Mouse (Mus musculus): ENCODE results near the gene Olfr1132. TPM values are rescaled to one million over a fixed set of nuclear protein-coding genes. Genes with fewer than 3 reads are reported as not detected.

Olfr1132 gene
- polyA plus RNA-seq (2012; fragmentation: generic; extraction: Trizol), result not detected

DNA sequence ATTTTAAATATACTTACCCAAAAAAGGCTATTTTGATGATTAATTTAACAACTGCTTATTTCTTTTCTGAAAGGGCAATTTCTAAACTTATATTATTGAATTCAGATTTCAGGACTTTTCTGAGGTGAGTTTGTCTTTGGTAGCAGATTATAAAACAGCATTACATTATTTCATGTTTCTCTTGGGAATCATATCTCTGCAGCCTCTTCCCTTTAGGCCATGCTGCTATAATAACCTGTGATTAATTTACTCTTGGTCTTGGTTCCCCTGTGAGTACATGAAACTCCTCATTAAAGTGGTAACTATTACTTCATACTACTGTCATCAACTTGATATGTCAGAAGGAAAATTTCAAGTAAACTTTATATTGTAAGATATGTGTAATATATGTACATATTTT lies at the start of gene Olfr1132:
Olfr1132 (minus strand) TSS at position 101 of the 400 bp plus-strand sequence.
- no peaks in the 10 kb centered on the region for H3K79me2 ChIP-seq (ENCODE audit: control insufficient read depth, insufficient read depth)
- TF ChIP-seq SRF (IDR thresholded peaks at IDR 0.05; ENCODE audit: control insufficient read depth, insufficient read length, low read depth) (no peak), POLR2A (IDR thresholded peaks at IDR 0.05; ENCODE audit: insufficient read length, low read depth) (no peak), MYOG (IDR thresholded peaks at IDR 0.05; ENCODE audit: control insufficient read depth in 1 of 3, insufficient read depth in 1 of 3, insufficient read length in 2 of 3, low read depth in 2 of 3) (no peak), REST (IDR thresholded peaks at IDR 0.05; ENCODE audit: insufficient read depth, insufficient read length) (no peak), TCF3 (IDR thresholded peaks at IDR 0.05; ENCODE audit: insufficient read length, low read depth) (no peak), POLR2AphosphoS2 (IDR thresholded peaks at IDR 0.05; ENCODE audit: insufficient read length, low read depth) (no peak), USF1 (IDR thresholded peaks at IDR 0.05; ENCODE audit: low read depth) (no peak), CEBPB (IDR thresholded peaks at IDR 0.05; ENCODE audit: insufficient read depth, poor library complexity, severe bottlenecking) (no peak), MAX (IDR thresholded peaks at IDR 0.05; ENCODE audit: low read depth) (no peak), E2F4 (IDR thresholded peaks at IDR 0.05; ENCODE audit: insufficient read depth) (no peak), TCF12 (IDR thresholded peaks at IDR 0.05; ENCODE audit: insufficient read depth, poor library complexity, severe bottlenecking) (no peak), MYOD1 (IDR thresholded peaks at IDR 0.05; ENCODE audit: control insufficient read depth in 1 of 3, insufficient read length in 2 of 3, low read depth in 2 of 3) (no peak)

DNA sequence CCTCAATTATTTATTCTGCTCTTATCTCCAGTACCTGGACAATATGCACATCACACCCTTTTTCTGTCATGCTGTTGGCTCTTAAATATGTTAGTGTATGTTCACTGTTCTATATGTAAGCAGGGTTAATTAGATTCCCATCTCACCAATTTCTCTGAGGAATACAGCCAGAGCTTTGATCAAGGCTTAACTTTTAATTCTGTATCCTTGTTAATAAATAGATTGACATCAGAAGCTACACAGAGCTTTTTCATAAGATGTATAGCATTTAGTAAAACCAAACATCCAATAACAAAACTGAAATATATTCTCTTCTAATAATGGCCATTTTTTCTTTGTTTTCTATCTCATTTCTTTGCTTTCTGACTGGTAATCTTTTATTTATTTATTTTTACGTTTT lies 36.2 kb upstream of the Olfr1132 start, which contains the start of gene Olfr1135:
Olfr1135 (minus strand) TSS at position 101 of the 400 bp plus-strand sequence.
- Histone ChIP-seq H3K27me3 (ENCODE audit: control insufficient read depth, insufficient read depth, insufficient read length) (no peaks in the 10 kb centered on the region), H3K4me3 (no peak within 1 kb of the TSS), H3K36me3 (ENCODE audit: control insufficient read depth, insufficient read depth) (no peaks in the 10 kb centered on the region), H3K79me2 (ENCODE audit: control insufficient read depth, insufficient read depth) (no peaks in the 10 kb centered on the region), H3K4me2 (ENCODE audit: low read depth) (no peak within 1 kb of the TSS), H3ac (ENCODE audit: control insufficient read depth, insufficient read length) (no peak within 1 kb of the TSS)
- TF ChIP-seq SRF (IDR thresholded peaks at IDR 0.05; ENCODE audit: control insufficient read depth, insufficient read length, low read depth) (no peak), E2F4 (IDR thresholded peaks at IDR 0.05; ENCODE audit: insufficient read depth) (no peak), MYOD1 (IDR thresholded peaks at IDR 0.05; ENCODE audit: control insufficient read depth in 1 of 3, insufficient read length in 2 of 3, low read depth in 2 of 3) (no peak), POLR2AphosphoS2 (IDR thresholded peaks at IDR 0.05; ENCODE audit: insufficient read length, low read depth) (no peak), POLR2A (IDR thresholded peaks at IDR 0.05; ENCODE audit: insufficient read length, low read depth) (no peak), MAX (IDR thresholded peaks at IDR 0.05; ENCODE audit: low read depth) (no peak), USF1 (IDR thresholded peaks at IDR 0.05; ENCODE audit: low read depth) (no peak), TCF3 (IDR thresholded peaks at IDR 0.05; ENCODE audit: insufficient read length, low read depth) (no peak), TCF12 (IDR thresholded peaks at IDR 0.05; ENCODE audit: insufficient read depth, poor library complexity, severe bottlenecking) (no peak), CEBPB (IDR thresholded peaks at IDR 0.05; ENCODE audit: insufficient read depth, poor library complexity, severe bottlenecking) (no peak)

More for the DNA sequence above, at the start of gene Olfr1132:
- Histone ChIP-seq H3K4me2 (ENCODE audit: low read depth) (no peak within 1 kb of the TSS), H3K4me3 (no peak within 1 kb of the TSS), H3K27me3 (ENCODE audit: control insufficient read depth, insufficient read depth, insufficient read length) (no peaks in the 10 kb centered on the region), H3ac (ENCODE audit: control insufficient read depth, insufficient read length) (no peak within 1 kb of the TSS), H3K36me3 (ENCODE audit: control insufficient read depth, insufficient read depth) (no peaks in the 10 kb centered on the region)

DNA sequence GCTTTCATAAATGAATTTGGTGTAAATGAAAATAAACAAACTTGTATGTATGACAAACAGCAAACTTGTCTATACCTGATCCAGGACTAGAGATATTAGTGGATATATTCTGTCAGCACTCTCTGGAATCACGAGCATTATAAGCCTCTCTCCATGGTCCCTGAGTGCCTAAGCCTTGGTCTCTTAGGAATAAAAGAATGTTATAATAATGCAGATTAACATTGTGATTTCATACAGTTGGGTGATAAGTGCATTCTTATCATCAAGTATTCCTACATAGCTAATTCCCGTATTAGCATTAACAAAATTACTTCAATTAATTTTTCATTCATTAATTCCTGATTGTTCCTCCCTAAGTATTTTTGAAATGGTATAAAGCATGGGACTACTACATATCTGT lies 21.0 kb upstream of the Olfr1132 start, which contains the start of gene Olfr1134:
Olfr1134 (minus strand) TSS at position 101 of the 400 bp plus-strand sequence.
- Histone ChIP-seq H3K36me3 (ENCODE audit: control insufficient read depth, insufficient read depth) (no peaks in the 10 kb centered on the region), H3K79me2 (ENCODE audit: control insufficient read depth, insufficient read depth) (no peaks in the 10 kb centered on the region), H3K4me2 (ENCODE audit: low read depth) (no peak within 1 kb of the TSS), H3K4me3 (no peak within 1 kb of the TSS), H3ac (ENCODE audit: control insufficient read depth, insufficient read length) (no peak within 1 kb of the TSS), H3K27me3 (ENCODE audit: control insufficient read depth, insufficient read depth, insufficient read length) (no peaks in the 10 kb centered on the region)
- TF ChIP-seq USF1 (IDR thresholded peaks at IDR 0.05; ENCODE audit: low read depth) (no peak), E2F4 (IDR thresholded peaks at IDR 0.05; ENCODE audit: insufficient read depth) (no peak), TCF12 (IDR thresholded peaks at IDR 0.05; ENCODE audit: insufficient read depth, poor library complexity, severe bottlenecking) (no peak), CEBPB (IDR thresholded peaks at IDR 0.05; ENCODE audit: insufficient read depth, poor library complexity, severe bottlenecking) (no peak), POLR2A (IDR thresholded peaks at IDR 0.05; ENCODE audit: insufficient read length, low read depth) (no peak), MYOG (IDR thresholded peaks at IDR 0.05; ENCODE audit: control insufficient read depth in 1 of 3, insufficient read depth in 1 of 3, insufficient read length in 2 of 3, low read depth in 2 of 3) (no peak), TCF3 (IDR thresholded peaks at IDR 0.05; ENCODE audit: insufficient read length, low read depth) (no peak), POLR2AphosphoS2 (IDR thresholded peaks at IDR 0.05; ENCODE audit: insufficient read length, low read depth) (no peak), MYOD1 (IDR thresholded peaks at IDR 0.05; ENCODE audit: control insufficient read depth in 1 of 3, insufficient read length in 2 of 3, low read depth in 2 of 3) (no peak), SRF (IDR thresholded peaks at IDR 0.05; ENCODE audit: control insufficient read depth, insufficient read length, low read depth) (no peak), REST (IDR thresholded peaks at IDR 0.05; ENCODE audit: insufficient read depth, insufficient read length) (no peak), MAX (IDR thresholded peaks at IDR 0.05; ENCODE audit: low read depth) (no peak)

DNA sequence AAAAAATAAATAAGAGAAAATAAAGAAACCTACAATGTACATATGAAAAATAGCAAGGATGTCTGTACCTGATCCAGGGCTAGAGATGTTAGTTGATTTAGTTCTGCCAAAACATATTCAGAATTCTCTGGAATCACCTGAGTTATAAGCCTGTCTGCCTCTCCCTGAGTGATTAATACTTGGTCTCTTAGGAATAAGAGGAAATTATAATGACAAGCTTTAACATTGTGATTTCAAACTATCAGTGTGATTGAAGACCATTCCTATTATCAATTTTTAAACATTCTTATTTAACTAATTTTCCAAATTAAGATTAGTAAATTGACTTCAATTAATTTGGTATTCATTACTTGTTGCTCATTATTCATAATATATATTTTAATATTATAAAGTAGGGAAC lies 9.9 kb upstream of the Olfr1132 start, which contains the start of gene Olfr1133:
Olfr1133 (minus strand) TSS at position 101 of the 400 bp plus-strand sequence.
- Histone ChIP-seq H3K79me2 (ENCODE audit: control insufficient read depth, insufficient read depth) (no peaks in the 10 kb centered on the region), H3K36me3 (ENCODE audit: control insufficient read depth, insufficient read depth) (no peaks in the 10 kb centered on the region), H3ac (ENCODE audit: control insufficient read depth, insufficient read length) (no peak within 1 kb of the TSS), H3K4me2 (ENCODE audit: low read depth) (no peak within 1 kb of the TSS), H3K27me3 (ENCODE audit: control insufficient read depth, insufficient read depth, insufficient read length) (no peaks in the 10 kb centered on the region), H3K4me3 (no peak within 1 kb of the TSS)
- TF ChIP-seq TCF12 (IDR thresholded peaks at IDR 0.05; ENCODE audit: insufficient read depth, poor library complexity, severe bottlenecking), result no peak
- TF ChIP-seq MYOD1 (IDR thresholded peaks at IDR 0.05; ENCODE audit: control insufficient read depth in 1 of 3, insufficient read length in 2 of 3, low read depth in 2 of 3), result no peak
- TF ChIP-seq TCF3 (IDR thresholded peaks at IDR 0.05; ENCODE audit: insufficient read length, low read depth), result no peak
- no peak for TF ChIP-seq E2F4 (IDR thresholded peaks at IDR 0.05; ENCODE audit: insufficient read depth)
- TF ChIP-seq CEBPB (IDR thresholded peaks at IDR 0.05; ENCODE audit: insufficient read depth, poor library complexity, severe bottlenecking), result no peak
- TF ChIP-seq POLR2A (IDR thresholded peaks at IDR 0.05; ENCODE audit: insufficient read length, low read depth), result no peak
- no peak for TF ChIP-seq REST (IDR thresholded peaks at IDR 0.05; ENCODE audit: insufficient read depth, insufficient read length)
- no peak for TF ChIP-seq MYOG (IDR thresholded peaks at IDR 0.05; ENCODE audit: control insufficient read depth in 1 of 3, insufficient read depth in 1 of 3, insufficient read length in 2 of 3, low read depth in 2 of 3)
- TF ChIP-seq USF1 (IDR thresholded peaks at IDR 0.05; ENCODE audit: low read depth), result no peak
- TF ChIP-seq MAX (IDR thresholded peaks at IDR 0.05; ENCODE audit: low read depth), result no peak
- TF ChIP-seq POLR2AphosphoS2 (IDR thresholded peaks at IDR 0.05; ENCODE audit: insufficient read length, low read depth), result no peak
- no peak for TF ChIP-seq SRF (IDR thresholded peaks at IDR 0.05; ENCODE audit: control insufficient read depth, insufficient read length, low read depth)
